Mouse (Mus musculus) liver, postnatal 0 days (tissue): ENCODE data around the gene Arid3b.

Source experiments
- CTCF ChIP-seq: sonication (generic); IDR thresholded peaks from 2 replicates; pipeline ENCODE4 v1.5.1; 2016; ENCODE audit warnings: antibody characterized with exemption, low read depth
- EP300 ChIP-seq: IDR thresholded peaks from 2 replicates; pipeline ENCODE4 v1.6.1; 2016; ENCODE audit warnings: antibody characterized with exemption, low read depth, mild to moderate bottlenecking

GRCm38 (mm10) chr9:57811793-57812733 is 24.5 kb downstream of the Arid3b start:
- TF ChIP-seq EP300 (no peak), CTCF (peak; percentile 21; the same call in 1 of the 2 replicates)
